Mouse (Mus musculus) liver, adult (tissue): ENCODE measurements at regions not wholly inside any gene's neighbourhood (a gene's known extent, or its start where the extent isn't known, plus 50 kb on each side); places are given as distances from the start of the nearest gene placed in this dataset.

Source experiments
- GATA4 ChIP-seq: IDR thresholded peaks from 2 replicates; pipeline ENCODE4 v1.6.1; 2014; ENCODE audit warnings: mild to moderate bottlenecking, low read length; ENCODE audit not compliant: insufficient replicate concordance

DNA sequence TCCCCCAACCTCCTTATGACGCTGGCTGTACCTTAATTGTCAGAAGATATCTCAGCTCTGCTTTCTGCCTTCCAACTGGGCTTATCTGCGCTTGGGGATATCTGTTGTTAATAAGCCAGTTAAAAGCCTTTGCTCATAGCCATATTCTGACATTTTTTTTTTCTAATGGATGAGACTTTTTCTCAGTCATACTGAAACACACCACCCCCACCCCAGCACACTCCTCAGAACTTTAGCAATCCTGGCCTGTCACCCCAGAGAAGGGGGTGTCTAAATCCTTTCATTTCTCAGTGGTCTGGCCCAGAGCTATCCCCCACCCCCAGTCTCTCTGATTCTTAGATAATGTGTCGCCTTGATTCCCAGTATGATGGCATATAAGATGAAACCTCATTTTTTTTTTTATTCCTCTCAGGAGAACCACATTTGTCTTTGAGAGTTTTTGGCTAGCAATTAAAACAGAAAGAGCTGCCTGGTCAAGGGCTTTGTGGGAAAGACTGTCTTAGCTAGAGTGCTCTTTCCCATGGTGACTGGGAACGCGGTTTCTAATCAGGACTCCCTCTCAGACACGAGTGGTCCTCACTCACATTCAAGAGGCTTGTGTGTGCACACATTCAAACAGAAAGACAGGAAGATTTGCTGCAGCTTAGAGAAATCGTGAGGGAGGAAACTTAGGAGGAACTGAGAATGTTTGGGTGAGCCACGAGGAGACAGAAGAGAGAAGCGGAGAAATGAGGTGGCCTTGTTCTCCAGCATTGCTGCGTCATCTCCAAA, 93.2 kb upstream of the S1pr3 start:
- no peak for TF ChIP-seq GATA4

DNA sequence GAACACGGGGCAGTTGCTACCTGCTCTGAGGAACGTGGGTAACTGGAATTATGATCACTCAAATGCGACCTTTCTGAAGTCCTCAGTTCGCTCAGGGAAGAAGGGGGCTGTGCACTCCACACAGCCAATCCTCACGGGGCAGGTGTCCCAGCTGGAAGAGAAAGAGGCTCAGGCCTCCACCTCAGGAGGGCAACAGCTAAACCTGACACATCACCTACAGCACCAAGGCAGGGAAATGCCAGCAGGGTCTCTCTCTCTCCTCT, 92.7 kb upstream of the S1pr3 start:
- TF ChIP-seq GATA4: no peak

DNA sequence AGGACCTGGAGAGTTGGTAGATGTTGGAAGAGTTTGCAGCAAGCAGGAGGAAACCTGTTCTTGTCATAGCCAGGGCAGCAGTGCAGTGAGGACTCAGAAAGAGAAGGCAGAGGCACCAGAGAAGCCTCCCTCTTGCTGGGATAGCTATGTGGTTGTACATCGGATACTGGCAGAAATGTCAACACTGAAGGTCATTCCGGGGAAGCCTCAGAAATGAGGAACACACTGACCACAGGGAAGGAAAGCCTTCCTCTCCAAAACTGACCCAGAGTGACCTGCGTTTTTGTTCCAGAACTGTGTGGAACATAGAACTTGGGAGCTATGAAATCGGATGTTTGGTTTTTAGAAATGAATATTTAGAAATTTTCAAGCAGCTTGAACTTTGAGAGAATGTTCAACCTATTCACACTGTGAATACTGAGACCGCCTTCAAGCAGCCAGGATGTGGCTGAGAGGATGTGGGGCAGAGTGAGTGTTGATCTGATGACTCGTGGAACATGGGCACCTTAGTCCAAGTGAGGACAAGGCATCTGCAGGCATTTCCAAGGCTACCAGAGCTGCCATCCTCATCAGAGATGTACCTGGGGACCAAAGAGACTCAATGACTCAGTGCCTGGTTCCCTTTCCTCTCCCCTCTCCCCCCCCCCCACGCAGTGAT, 85.3 kb upstream of the S1pr3 start:
- TF ChIP-seq GATA4: no peak

DNA sequence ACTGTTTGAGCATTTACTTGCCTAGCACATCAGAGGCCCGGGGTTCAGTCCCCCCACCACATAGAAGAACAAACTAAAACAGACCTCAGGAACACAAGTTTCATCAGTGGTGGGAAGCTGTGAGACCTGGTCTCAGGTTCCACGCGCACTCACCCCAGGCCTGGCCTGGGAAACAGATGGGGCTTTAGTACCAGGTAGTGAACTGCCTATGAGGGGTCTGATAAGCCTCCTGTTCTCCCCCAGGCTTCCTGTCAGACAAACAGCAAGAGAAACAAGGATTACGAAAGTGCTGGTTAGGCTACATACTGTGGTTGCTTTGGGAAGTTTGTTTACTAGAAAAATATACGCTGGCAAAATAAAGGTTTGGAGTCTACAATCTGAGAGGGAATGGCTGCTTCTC, 83.7 kb upstream of the S1pr3 start:
- no peak for TF ChIP-seq GATA4

DNA sequence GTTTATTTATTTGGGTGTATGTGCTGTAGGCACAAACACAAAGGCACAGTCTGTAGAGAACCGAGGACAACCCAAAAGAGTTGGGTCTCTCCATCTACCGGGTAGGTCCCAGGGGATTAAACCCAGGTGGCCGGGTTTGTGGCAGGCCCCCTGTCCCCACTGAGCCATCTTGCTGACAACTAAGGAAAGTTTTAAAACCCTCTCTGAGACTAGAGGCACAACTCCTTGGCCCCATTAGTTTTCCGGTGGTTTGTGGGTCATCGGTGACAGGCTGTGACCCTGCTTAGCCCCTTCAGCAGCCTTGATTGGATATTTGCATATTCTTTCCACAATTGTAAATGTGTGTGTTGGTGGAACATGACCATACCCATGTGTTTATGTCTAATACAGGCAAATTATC, 83.1 kb upstream of the S1pr3 start:
- no peak for TF ChIP-seq GATA4

DNA sequence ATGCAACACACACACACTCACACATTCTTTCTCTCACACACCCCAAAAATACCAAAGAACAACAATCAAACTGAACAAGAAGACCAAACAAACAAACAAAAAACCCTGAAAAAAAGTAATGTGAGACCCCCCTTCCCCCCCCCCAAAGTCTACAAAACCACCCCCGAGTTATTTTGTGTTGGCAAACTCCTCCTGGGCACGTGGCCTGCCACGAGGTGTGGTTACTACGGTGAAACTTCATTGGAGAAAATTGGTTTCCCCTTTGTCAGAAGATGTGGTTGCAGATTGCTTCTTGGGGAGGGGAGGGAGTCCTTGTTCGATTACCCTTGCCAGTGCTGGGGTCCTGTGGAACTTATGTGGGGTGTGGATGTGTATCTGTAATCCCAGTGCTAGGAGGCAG, 82.3 kb upstream of the S1pr3 start:
- no peak for TF ChIP-seq GATA4

DNA sequence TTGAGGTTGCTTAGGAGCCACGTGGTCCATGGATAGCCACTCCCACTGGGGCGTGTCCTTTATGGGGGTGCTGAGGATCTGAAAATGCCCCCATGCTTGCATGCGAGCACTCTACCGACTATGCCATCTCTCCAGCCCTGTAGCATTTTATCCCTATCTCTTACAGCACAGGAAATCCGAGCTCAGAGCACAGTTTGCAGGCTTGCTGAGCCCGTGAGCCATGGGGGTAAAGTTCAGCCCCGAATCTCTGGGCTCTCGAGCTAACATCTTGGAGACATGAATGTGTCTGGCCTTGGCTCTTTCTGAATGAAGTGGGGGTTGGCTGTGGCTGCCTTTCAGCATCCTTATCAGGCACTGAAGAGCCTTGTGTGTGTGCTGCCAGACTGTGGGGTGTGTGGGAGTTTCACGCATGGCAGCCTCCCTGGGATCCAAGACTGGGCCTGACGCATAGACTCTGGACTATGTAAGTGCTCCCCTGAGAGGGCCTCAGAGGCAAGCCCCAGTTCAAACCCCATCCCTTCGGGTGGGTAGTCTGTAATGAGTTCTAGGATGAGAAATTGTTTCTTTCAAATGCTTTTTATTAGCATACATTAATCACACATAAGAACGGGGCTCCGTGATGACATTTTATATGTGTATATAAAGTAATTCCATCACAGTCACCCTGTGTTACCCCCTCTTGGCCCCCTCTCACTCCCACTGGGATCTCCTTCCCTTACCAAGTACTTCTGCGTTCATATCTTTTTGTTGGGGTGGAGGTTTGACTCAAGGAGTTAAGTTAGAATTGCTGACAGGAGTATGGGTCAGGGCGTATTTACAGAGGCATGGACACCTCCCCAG, 80.1 kb upstream of the S1pr3 start:
- TF ChIP-seq GATA4: peak; percentile 15; the same call in 1 of the 2 replicates

DNA sequence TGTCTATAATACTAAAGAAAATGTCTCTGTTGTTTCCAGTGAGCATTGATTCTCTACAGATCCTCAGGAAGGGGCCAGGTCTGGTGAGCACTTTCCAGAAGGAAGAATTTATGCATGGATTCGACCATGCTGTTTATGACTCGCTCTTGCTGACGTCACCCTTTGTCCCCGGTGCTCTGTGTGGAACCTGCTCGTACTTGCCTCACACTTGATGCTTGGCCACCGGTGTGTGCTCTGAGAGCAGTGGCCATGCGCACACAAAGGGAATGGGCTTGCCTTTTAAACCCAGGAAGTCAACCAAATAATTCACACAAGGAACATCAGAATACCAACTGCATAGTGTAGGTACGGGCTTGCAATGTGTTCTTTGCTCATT, 79.5 kb upstream of the S1pr3 start:
- TF ChIP-seq GATA4: no peak

DNA sequence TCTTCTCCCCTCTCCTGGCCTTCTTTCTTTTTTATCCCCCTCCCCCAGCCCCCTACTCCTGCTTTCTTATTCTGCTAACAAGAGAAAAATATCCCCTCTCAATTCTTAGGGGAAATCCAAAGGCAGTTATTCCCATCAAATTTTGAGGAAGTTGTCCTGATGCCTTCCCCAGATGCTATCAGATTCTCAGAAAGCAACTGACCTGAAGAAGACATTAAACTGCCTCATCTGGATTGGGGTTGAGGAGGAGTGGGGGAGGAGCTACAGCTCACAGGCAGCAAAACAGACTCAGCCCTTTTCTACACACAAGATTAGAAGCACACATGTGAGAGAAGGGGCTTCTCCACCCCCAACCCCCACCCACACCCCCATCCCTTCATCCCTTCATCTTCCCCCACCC, 78.7 kb upstream of the S1pr3 start:
- no peak for TF ChIP-seq GATA4

DNA sequence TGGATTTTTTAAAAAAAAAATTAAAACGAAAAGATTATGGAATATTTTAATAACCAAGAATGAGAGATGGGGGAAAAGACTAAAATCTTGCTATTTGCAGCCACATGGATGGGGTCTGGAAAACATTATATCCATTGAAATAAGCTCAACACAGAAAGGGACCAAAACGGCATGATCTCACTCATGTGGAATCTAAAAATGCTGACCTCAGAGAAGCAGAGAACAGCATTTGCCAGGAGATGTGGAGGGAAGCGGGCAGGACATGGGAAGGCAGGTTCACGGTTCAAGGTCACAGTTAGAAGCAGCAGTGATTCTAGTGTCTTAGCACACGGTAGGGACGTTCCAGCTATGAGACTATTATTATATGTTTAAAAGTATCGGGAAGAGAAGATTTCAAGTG, 76.2 kb upstream of the S1pr3 start:
- no peak for TF ChIP-seq GATA4

DNA sequence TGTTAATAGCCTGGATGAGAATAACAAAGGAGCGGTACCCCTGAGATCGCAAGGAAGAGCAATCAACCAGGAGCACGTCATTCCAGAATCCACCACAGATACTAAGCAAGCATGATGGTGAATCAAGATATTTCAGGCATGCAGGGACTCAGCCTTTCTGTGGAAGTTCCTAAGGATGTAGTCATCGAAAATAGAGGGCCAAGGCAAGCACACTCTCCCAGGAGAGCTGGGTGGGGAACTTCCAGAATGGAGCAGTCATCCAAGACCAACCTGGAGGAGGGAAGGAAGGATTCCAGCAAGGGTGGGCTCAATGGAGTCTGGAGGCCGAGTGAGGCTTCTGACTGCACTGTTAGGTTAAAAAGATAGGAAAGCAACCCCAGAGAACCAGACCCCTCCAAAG, 75.0 kb upstream of the S1pr3 start:
- TF ChIP-seq GATA4: no peak

DNA sequence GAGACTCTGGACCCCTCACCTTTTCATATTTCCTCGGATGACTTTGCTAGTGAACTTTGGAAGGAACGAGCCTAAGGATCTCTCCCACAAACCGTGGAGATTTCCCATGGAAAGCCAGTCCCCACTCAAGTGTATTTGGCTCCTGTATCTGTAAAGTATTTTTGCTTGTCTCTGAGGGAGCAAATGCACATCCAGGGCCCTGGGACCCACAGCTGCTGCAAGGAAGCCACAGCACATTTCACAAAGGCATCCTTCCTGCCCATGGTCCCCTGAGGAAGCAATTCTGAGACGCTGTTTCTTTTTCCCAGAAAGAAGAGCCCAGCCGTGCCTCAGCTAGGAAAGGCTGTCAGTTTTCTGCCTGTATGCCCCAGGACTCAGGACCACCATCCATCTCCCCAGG, 71.7 kb upstream of the S1pr3 start:
- TF ChIP-seq GATA4: no peak

DNA sequence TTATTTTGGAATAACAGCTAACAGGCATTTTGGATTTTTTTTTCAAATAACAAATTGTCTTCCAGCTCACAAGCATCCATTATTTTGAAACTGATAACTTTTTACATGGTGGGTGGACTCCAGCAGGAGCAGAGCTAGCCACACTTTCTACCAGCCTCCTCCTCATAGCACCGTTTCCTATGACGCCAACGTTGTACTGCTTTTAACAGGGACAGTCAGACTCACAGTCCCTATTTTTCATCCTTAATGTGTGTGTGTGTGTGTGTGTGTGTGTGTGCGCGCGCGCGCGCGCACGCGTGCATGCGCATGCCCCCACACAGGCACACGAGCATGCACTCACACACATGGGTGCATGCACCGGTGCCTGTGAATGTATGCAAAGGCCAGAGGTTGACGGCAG, 70.5 kb upstream of the S1pr3 start:
- TF ChIP-seq GATA4: no peak

DNA sequence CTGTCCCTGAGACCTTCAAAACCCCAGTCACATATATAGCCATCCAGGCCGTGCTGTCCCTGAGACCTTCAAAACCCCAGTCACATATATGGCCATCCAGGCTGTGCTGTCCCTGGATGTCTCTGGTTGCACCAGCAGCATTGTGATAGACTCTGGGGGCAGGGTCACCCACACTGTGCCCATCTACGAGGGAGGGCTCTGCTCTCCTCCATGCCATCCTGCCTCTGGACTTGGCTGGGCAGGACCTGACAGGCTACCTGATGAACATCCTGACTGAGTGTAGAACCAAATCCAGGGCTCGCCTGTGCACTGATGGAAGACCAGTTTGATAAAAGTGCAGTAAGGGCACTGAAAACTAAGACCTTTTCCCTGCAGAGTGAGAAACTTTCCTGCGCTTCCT, 63.1 kb upstream of the S1pr3 start:
- no peak for TF ChIP-seq GATA4

DNA sequence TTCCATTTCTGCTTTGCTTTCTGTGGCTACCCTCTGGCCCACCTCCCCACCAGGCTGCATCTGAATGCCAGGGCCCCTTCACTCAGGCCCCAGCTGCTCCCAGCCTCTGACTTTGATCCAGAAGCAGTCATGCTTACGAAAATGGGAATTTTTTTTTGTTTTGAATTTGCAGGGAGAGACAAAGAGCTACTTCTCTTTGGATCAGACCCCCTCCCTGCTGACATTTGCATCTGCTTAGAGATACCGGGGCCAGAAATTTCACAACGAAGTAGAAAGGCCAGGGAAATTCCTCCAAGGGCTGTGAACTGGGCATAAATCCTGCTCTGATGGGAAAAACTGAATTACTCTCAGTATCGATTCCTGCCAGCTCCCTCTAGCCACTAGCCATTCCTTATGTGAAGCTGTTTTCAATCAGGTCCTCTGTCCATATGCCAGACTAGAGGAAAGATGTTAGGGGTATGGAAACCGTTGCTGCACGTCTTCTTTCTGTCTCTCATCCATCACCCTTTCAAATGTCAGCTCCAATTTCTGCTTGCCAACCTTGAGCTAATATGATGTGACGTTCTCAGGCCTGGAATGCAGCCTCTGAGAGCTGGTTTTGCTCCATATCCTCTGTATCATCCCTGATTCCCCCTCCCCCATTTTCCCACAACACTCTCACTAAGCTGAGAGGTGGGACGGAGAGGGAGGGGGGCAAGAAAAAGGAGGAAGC, 62.4 kb upstream of the S1pr3 start:
- no peak for TF ChIP-seq GATA4

DNA sequence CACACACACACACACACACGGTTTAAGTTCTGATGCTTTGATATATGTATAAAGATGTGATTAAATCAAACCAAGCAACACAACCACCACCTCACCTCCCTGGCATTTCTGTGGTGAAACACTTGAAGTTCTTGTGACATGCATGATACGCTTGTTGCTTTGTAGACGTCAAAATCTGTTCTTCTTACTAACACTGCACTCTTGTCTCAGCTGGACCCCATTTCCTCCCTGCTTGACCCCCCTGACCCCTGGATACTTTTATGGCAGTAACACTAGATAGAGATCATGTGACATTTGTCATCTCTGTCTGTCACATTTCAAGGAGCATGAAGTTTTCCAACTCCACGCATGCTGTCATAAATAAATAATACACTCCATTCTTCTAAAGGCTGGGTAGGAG, 59.7 kb upstream of the S1pr3 start:
- no peak for TF ChIP-seq GATA4
